Mouse (Mus musculus) layer of hippocampus, adult 11-12 months (tissue): ENCODE data around the gene Gnai3.

Experiments used
- DNase-seq: peaks from one replicate; pipeline ENCODE4 v3.0.0; 2022; ENCODE audit warnings: low spot score

Gene Gnai3

DNA sequence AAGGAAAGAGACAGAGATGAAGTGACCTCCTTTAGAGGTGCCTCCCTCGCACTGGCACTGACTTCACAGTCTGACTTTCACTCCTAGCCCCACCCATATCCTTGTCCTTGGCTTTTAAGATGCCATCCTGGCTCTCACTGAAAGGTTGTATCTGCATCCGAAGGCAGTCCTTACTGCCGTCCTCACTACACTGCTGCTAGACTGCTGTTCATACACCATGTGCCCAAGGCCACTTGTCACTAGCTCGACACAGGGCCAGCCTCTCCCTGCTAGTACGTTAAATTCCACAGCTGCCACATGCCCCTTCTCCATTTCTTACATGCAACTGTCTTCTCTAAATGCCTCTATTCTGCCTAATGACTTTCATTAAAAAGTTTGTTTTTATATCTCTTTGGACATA, 34.6 kb downstream of the Gnai3 start:
- no peak for DNase-seq

DNA sequence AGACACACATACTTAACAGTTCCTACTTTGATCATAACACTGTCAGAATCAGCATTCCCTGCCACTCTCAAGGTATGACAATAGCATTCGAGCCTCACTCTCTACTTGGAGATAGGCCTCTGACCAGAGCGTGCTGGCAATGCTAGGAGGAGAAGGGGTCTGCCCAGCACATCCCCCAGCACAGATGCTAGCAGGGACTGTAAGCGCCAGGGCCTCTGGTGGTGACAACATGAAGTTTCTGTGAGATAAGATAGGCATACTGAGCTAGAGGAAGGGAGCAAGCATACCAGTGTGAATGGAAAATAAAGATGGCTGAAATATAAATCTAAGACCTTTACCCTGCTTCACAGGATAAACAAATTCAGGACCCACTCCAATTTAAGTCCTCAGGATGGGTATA, 40.7 kb downstream of the Gnai3 start:
- no peak for DNase-seq

DNA sequence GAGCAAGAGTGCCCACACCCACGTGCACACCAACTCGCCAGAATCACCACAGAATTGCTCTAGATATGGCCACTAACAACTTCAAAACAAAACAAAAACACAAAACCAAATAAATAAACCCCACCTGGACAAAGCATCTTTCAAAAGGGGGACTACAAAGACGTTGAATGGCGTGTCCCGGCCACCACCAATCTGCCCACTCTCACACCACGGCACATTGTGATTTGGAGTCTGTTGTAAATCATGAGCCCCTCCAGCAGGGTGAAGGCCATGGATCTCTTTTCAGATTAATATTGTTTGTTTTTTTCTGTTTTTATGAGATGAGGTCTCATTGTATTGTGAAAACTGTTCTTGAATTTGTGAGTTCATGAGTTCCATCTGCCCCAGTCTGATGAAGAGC, 43.9 kb downstream of the Gnai3 start:
- DNase-seq: no peak

DNA sequence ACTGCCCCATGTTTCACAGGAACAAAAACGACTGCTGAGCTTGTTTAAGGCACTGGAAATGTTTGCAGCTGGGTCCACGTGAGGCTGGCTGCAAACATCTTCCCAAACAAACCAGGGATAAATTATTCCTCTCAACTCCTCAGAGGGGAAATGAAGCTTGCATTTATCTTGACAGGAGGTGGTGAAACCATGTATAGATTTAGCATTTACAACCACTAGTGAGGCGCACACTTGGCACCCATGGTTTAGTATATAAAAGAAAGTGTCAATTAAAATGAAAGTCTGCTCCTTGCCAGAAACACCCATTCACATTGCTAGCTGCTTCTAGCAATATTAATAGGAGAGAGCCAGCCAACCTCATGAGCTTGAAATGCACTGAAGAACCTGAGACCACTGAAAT, 44.4 kb downstream of the Gnai3 start:
- no peak for DNase-seq

DNA sequence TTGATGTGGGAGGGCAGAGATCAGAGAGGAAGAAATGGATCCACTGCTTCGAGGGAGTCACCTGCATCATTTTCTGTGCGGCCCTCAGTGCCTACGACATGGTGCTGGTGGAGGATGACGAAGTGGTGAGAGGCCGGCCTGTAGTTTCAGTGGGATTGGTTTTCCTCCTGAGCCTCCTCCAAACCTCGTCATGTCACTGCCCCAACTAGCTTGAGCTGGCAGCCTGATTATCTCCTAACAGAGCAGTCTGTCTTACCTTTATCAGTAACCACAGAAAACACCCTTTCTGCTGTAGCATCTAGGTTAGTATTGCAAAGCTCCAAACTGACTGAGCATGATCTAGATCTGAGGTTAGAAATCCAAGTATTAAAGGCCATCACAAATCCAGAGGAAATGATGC, 47.6 kb downstream of the Gnai3 start:
- no peak for DNase-seq

DNA sequence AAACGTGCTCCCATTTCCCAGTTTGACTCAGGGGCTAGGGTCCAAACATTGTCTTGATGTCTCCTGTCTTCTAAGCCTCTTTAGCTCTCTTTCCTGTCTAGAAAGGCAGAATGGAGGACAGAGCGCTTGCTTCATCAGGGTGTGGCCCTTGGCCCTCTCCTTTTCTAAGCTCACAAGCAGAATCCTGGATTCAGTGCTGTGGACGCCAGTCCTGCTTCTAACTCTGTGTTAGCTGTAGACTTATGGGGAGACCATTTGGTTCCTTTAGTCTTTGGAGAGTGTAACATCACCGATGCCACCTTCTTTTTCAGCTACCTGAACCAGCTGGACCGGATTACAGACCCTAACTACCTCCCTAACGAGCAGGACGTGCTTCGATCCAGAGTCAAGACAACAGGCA, 48.3 kb downstream of the Gnai3 start:
- no peak for DNase-seq

DNA sequence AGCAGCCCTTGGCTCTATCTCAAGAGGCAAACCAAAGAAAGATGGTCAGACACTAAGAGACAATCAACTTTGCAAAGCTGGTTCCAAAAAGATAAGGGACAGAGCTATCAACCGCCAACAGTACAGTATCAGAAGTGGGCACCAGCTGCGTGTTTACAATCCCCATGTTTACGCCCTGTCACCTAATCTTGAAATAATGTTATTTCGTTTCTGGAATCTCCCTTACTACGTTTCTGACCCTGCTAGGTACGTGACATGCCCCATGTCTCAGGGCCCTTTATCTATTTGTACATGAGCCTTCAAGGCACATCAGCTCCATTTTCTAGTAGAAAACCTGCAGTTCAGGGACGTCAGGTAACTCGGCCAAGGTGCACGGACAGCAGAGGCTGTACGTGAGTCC, 49.2 kb downstream of the Gnai3 start:
- DNase-seq: no peak

DNA sequence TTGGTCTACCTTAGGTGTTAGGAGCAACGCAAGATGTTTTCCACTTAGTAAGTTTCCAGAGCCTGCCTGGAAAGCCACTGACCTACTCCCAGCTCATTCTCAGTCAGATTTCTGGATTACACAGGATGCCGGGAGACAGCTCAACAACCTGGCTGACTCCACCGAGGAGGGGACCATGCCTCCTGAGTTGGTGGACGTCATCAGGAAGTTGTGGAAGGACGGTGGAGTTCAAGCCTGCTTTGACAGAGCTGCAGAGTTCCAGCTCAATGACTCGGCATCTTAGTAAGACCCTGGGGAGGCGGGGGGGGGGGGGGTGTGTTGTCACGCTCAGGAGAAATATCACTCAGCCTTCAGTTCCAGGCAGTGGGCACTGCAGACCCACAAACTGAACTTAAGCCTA, 49.7 kb downstream of the Gnai3 start:
- no peak for DNase-seq

DNA sequence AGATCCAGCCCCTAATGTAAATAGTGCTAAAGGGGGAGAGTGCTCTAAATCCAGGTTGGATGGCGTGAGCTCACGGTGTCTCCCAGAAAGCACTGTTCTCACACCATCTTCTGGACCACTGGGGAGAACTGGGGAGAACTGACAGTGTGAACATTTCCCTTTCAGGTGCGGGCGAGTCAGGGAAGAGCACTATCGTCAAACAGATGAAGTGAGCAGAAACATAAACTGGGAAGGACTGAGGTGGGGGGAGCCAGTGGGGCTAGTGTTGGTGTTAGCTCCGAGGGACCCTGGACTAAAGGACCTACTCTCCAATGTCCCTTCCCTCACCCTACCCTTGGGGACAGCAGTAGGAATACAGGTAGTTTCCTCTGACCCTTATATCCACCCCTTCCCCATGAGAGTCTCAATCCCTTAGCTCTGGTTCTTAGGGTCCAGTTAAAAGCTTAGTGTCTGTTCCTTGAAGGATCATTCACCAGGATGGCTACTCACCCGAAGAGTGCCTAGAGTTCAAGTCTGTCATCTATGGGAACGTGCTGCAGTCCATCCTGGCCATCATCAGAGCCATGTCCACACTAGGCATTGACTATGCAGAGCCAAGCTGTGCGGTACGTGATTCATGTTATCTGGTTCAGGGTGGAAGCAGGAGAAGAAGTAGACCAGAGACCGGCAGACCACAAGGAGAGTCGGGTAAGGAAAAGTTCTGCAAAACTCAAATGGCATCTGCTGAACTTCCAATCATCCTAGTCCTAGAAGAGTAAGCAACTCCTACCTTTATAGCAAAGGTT, 50.8 kb downstream of the Gnai3 start:
- no peak for DNase-seq

DNA sequence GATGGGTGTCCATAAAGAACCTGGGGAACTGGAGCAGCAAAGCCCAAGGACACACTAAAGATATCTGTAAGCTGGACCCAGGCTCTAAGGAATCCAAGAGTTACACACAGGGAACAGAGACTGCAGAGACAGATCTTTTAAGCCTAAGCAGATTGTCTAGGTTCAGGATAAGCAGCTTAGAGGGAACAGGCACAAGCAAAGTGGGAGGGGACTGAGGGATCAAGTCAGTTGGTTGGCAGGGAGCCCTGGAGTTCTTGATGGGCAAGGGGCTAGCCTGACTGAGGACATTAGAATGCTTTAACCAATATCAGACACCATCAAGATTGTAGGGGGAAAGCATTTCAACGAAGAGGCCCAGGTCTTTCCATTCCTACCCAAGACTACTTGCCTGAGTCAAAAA, 51.8 kb downstream of the Gnai3 start:
- DNase-seq: no peak

DNA sequence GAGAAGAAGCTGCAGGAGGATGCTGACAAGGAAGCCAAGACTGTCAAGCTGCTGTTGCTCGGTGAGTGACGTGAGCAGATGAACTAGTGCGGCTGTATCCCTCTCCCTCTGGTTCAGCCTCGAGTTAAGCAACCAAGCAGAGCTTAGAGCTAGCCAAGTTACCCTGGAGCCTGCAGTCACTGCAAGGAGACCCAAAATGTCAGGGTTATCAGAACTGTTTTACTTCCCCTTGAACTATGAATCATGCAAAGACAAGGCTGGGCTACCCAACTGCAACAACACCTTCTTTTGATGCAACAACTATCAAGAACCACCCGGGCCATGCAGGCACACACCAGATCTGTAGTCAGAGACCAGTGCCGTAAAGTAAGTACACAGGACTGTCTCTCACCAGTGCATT, 52.6 kb downstream of the Gnai3 start:
- DNase-seq: no peak

DNA sequence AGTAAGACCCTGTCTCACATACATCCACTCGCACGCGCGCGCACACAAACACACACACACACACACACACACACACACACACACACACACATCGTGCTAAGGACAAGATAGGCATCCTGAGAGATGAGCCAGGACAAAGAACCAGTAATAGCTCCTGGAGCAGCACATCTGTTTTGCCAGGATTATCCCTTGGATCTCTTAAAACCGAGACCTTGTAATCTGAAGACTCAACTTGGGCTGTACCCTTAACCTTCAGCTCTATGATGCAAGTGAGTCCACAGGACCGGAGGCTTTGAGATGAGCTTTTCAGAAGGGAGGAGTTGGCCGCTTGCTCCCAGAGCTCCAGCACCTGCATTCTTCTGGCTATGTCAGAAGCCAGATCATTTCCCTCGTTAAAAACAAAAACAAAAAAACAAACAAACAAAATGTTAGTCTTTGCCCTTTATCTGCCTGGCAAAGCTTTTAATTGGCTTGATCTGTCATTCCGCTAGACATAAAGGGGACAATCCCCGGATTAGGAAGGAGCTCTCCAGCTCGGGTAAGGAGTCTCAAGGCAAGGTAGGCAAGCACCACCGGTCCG, 53.3 kb downstream of the Gnai3 start, which contains the start of gene Gnat2:
TSS of gene Gnat2 (plus strand) at position 254 of the 580 bp plus-strand sequence.
- DNase-seq: no peak

DNA sequence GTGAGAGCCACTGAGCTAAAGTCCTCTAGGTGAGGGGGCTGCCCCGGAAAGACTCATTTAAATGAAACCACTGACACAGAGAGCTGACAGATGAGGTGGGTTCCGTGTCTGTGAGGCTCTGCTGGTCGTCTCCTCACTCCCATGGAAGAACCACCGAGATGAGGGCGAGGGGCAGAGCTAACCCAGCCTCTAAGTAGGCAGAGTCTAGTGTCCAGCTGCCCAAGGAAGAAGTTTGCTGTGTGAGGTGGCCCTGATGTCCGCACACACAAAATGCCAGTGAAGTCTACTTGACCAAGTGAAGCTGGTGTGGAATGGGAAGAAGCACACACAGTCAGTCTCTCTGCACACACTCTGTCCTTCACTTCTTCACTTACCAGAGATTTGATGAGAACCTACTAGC, 53.9 kb downstream of the Gnai3 start:
- DNase-seq: no peak

DNA sequence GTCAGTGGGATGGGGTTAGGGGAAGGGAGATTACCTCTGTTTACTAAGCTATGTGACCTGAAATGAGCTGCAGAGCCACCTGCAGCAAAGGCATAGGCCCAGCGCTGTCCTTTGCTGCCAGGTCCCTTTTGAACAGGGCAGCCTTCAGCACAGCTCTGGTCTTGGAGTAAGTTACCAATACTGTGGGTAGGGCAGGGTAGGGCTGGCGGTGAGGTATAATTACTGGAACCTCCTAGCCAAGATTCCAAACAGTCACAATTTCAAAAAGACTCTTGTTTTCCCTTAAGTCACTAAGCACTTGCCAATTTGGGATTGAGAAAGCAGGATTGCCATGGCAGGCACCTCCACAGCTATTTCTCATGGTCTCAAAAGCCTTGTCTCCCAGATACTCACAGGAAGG, 55.4 kb downstream of the Gnai3 start:
- DNase-seq: no peak

DNA sequence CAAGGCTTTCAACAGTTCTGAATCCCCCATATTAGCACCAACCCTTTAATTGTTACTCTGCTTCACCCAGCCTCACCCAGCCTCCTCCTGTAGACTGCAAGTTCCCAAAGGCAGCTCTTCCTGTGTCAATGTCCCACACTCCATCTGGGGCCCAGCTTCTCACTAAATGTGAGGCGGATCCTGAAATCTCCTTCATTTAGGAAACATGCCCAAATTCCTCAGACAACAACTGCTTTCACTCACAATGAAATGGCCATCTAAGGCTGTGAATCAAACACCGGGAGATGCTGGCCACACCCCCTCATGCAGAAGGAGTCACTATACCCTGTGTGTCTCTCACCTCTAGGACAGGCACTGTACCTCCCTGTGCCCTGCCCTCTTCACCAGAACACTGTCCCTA, 56.0 kb downstream of the Gnai3 start:
- no peak for DNase-seq

DNA sequence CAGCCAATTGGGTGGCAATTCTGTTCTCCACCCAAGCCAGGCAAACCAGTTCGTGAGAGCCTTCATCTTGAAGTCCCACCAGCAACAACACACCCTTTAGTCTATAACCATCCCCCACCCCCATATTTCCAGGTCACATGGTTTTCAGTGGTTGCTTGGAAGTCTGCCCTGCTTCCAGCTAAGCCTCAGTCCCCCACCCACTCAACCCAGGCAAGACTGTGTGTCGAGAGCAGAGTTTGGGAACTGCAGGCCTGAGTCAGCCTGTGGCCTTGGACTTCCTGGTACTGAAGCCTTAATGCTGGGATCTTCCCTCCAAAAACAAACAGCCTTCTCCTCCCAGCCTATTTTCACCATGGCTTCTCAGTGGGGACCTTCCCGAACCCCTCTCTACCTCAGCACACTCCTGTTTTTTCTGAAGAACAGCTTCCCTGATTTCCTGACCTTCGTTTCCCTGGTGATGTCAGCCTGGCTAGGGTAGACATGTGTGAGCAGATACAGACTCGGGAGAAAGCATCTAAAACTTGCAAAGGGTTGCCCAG, 57.0 kb downstream of the Gnai3 start:
- DNase-seq: no peak

DNA sequence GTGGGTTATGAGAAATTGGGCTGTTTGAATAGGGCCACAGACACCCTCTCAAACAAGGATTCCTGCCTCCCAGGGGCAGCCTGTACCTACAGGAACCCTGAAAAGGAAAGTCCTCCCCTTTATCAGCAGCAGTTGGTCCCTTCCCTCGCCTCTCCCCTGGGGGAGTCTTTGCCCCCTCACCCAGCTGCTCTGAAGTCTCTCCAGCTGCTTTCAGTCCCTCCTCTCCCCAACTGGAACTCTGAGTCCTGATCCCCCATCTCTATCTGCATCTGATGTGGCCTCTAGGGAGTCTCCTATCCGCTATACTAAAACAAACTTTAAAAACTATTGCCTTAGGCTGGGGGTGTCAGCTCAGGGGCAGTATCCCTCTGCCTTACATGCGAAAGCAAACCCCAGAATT, 58.6 kb downstream of the Gnai3 start:
- no peak for DNase-seq

DNA sequence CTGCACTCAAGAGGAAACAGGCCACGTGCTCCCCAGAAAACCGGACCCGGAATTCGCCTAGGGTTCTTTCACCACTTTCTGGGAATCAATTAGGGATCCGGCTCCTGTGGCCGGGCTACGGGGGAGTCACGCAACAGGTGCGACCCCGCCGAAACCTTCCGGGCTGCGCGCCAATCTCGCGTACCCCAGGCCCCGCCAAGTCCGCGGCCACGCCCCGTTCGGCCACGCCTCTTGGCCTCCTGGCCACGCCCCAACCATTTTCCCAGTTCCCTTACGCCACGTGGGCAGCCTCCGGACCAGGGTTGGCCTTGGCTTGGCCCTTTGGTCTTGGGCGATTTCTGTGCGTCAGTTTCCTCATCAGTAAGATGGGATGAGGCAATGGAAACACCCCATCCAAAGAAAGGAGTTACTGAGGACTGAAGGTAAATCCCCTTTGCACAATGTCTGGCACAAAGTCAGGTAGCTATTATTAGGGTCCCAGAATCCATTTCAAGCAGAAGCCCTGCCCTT, 59.4 kb downstream of the Gnai3 start, which contains the start of gene Ampd2:
TSS of gene Ampd2 (minus strand) at position 182 of the 510 bp plus-strand sequence.
- DNase-seq: peak; percentile 61

DNA sequence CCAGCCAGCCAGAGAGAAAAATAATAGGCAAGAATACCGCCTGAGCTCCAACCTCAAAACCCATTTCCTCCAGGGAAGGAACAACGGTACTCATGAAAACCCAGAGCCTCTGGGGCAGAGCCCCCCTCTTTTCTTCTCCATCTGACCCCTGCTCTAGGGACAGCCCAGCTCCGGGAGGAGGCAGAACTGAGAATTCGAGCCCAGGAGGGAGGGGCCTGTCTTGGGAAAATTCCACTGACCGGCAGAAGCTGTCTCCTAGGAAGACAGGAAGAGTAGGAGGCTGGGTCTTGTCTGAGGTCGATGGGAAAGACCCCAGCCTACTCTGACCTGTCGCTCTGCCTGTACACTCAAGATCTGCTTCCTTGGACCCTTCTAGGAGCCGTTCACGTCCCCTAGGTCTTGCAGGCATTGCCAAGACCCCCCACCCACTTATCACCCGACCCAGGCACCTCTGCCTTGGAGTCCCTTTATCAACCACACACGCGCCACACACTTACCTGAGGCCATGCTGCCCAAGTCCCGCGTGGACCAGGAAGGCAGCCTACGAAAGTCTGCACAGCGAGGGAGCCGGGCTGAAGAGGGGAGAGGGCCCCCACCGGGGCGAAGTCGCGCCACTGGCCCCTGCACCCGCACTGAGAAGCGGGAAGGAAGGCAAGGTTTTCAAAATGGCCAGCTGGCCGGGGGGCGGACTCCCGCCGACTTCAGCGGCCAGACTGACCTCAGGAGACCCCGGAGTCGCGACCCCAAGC, 60.1 kb downstream of the Gnai3 start:
- DNase-seq: peak; percentile 57

DNA sequence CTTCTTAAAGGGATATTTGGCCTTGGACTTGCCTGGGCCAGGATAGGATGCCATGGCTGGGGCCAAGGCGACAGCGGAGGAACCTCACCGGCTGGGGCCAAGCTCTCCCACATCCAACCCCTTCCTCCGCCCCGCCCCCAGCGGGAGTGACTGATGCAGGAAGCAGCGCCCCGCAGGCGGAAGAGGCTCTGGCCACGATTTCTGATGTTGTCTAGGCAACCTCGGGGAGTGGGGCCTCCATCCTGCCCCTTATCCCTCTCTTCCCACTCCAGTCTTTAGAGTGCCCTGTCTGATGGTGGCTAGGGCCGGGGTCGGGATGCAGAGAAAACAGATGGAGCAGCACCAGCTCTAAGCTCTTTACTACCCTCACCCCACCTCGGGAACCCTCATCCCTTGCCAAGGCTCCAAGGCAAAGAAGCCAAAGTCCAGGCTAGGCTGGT, 60.6 kb downstream of the Gnai3 start:
- peak; percentile 91 for DNase-seq

DNA sequence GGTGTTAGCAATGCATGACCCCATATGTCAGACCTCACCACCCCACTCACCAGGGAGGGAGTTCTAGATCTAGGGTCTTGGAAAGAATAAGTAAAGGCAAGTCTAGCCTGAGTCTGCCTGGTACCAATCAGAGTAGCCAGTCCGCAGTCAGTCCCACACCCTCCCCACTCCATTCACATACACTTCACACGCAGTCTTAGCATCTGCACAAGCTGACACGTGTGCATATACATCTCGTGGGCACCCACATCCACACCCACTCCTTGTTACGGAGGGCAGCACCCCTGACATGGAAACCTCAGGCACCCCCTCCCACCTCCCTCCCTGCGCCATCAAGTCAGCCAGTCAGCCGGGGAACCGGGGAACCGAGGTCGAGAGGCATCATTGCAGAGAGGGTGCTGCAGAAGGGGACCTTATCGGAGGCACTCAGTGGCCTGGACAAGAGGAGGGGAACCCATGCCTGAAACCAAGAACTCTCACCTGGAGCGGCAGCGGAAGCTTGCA, 61.1 kb downstream of the Gnai3 start:
- DNase-seq: no peak

DNA sequence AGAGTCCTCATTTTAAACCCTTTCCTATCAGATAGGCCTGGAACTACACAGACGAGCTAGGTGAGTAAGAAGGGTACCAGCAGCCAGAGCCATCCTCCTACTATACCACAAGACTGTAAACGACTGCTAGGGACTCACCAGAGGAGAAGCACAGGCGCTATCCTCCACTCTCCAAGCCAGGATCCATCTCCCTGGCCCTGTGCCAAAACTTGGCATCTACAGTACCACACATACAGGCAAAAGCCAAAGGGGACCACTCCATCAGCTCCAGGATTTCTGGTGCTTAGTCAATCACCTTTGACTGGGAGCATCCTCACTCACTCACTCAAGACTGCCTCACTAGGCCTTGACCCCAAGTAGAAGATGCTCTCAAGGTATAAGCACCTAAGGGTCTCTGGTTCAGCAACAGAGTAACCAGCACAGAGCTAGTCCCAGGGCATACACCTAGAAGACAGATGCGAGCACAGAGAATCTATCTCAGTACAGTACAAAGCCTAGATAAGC, 62.0 kb downstream of the Gnai3 start:
- DNase-seq: no peak
